Mouse (Mus musculus) cerebellum, postnatal 14 days (tissue): Measurements from ENCODE around the gene Zfp451.

Experiments
- DNase-seq, 2 experiments: peaks; one replicate each; pipeline ENCODE4 v3.0.0; 2021; ENCODE audit warnings: mixed read lengths in 2 of 2

Gene Zfp451

DNA sequence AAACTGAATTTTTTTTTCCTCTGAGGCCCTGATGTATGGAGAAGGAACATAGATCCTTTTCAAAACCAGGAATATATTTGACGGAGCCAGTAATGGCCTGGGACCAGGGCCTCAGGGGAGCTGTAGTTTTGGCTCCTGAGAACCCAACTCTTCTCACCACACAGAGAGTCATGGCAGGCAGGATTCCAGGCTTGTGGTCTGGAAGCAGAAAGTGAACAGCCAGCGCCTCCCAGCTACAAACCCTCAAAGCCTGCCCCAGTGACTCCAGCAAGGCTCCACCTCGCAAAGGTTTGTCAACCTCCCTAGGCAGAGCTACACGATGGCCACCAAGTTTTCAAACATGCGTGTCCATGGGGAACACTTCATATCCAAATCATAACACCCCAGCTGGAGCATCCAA is 102.4 kb downstream of the Zfp451 start:
- DNase-seq = no peak
